Mouse (Mus musculus): ENCODE results near the gene Camk2d. TPM values are rescaled to one million over a fixed set of nuclear protein-coding genes. Genes with fewer than 3 reads are reported as not detected.

Gene Camk2d
- total RNA-seq, 1 experiment = 12.4 TPM

- H3K27ac ChIP-seq (ENCODE audit: insufficient read depth, low read depth, low read length, poor library complexity, severe bottlenecking) = no peak overlapping the region
- H3K4me1 ChIP-seq (ENCODE audit: control insufficient read depth in 2 of 2, insufficient read depth in 2 of 2, low read length in 2 of 2, poor library complexity in 1 of 2) = no peaks in the 10 kb centered on the region
- no peaks in the 10 kb centered on the region for H3K9me3 ChIP-seq (ENCODE audit: control insufficient read depth, insufficient read depth, low read depth, low read length)
- in situ Hi-C loops (cut with MboI; ENCODE audit: low sequenced_read_pairs in 2 of 2, unreplicated experiment in 2 of 2) = no loop called here
- no peak overlapping the region for H3K4me3 ChIP-seq (ENCODE audit: insufficient read depth in 1 of 2, low read depth in 1 of 2, low read length in 2 of 2, poor library complexity in 1 of 2, severe bottlenecking in 1 of 2)
- no peak overlapping the region for H3K9ac ChIP-seq (ENCODE audit: insufficient read depth, low read depth, low read length, poor library complexity, severe bottlenecking)
- DNase-seq (ENCODE audit: low read depth, low spot score) = no peak
- no peaks in the 10 kb centered on the region for H3K36me3 ChIP-seq (ENCODE audit: control insufficient read depth, insufficient read depth, low read length, poor library complexity, severe bottlenecking)
- no peak for TF ChIP-seq MAFK (IDR thresholded peaks at IDR 0.05; ENCODE audit: insufficient read depth, low read depth, low read length)
Measured at GRCm38 (mm10) chr3:126869561-126869960, 273.5 kb downstream of the Camk2d start.

- DNase-seq (ENCODE audit: low read depth, low spot score) = no peak
- TF ChIP-seq ZC3H11A (IDR thresholded peaks at IDR 0.05; ENCODE audit: borderline replicate concordance, low read depth, low read length) (no peak), ZNF384 (IDR thresholded peaks at IDR 0.05; ENCODE audit: low read depth, low read length) (no peak), MAFK (IDR thresholded peaks at IDR 0.05; ENCODE audit: insufficient read depth, low read depth, low read length) (no peak), CHD2 (IDR thresholded peaks at IDR 0.05; ENCODE audit: low read depth, low read length) (no peak), HCFC1 (IDR thresholded peaks at IDR 0.05; ENCODE audit: borderline replicate concordance, insufficient read depth, low read length) (no peak)
- Histone ChIP-seq H3K9ac (ENCODE audit: insufficient read depth, low read depth, low read length, poor library complexity, severe bottlenecking) (no peak overlapping the region), H3K4me3 (ENCODE audit: insufficient read depth in 1 of 2, low read depth in 1 of 2, low read length in 2 of 2, poor library complexity in 1 of 2, severe bottlenecking in 1 of 2) (no peak overlapping the region), H3K9me3 (ENCODE audit: control insufficient read depth, insufficient read depth, low read depth, low read length) (no peaks in the 10 kb centered on the region), H3K27ac (ENCODE audit: insufficient read depth, low read depth, low read length, poor library complexity, severe bottlenecking) (no peak overlapping the region), H3K36me3 (ENCODE audit: control insufficient read depth, insufficient read depth, low read length, poor library complexity, severe bottlenecking) (no peaks in the 10 kb centered on the region), H3K4me1 (ENCODE audit: control insufficient read depth in 2 of 2, insufficient read depth in 2 of 2, low read length in 2 of 2, poor library complexity in 1 of 2) (no peaks in the 10 kb centered on the region)
- in situ Hi-C loops (cut with MboI; ENCODE audit: low sequenced_read_pairs in 2 of 2, unreplicated experiment in 2 of 2) = no loop called here
Measured at GRCm38 (mm10) chr3:126870688-126871087, 274.6 kb downstream of the Camk2d start.

DNA sequence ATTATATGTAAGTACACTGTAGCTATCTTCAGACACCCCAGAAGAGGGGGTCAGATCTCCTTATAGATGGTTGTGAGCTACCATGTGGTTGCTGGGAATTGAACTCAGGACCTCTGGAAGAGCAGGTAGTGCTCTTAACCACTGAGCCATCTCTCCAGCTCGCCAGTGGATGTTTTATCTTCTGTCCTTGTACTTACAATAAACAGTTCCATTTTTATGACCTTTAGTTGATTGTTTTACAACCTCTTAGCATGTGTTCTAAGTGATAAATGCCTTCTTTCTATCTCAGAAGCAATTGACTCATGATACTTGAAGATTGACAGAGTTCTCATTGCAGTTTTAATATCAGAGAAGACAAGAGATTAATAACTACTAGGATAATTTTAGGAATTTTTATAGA is 282.1 kb downstream of the Camk2d start:
- in situ Hi-C loops (cut with MboI; ENCODE audit: low sequenced_read_pairs in 2 of 2, unreplicated experiment in 2 of 2) = no loop called here
- Histone ChIP-seq H3K27ac (ENCODE audit: insufficient read depth, low read depth, low read length, poor library complexity, severe bottlenecking) (no peak overlapping the region), H3K4me3 (ENCODE audit: insufficient read depth in 1 of 2, low read depth in 1 of 2, low read length in 2 of 2, poor library complexity in 1 of 2, severe bottlenecking in 1 of 2) (no peak overlapping the region), H3K36me3 (ENCODE audit: control insufficient read depth, insufficient read depth, low read length, poor library complexity, severe bottlenecking) (no peaks in the 10 kb centered on the region), H3K9me3 (ENCODE audit: control insufficient read depth, insufficient read depth, low read depth, low read length) (no peaks in the 10 kb centered on the region), H3K4me1 (ENCODE audit: control insufficient read depth in 2 of 2, insufficient read depth in 2 of 2, low read length in 2 of 2, poor library complexity in 1 of 2) (no peaks in the 10 kb centered on the region), H3K9ac (ENCODE audit: insufficient read depth, low read depth, low read length, poor library complexity, severe bottlenecking) (no peak overlapping the region)
- TF ChIP-seq HCFC1 (IDR thresholded peaks at IDR 0.05; ENCODE audit: borderline replicate concordance, insufficient read depth, low read length) = no peak
- no peak for TF ChIP-seq ZC3H11A (IDR thresholded peaks at IDR 0.05; ENCODE audit: borderline replicate concordance, low read depth, low read length)
- no peak for TF ChIP-seq ZNF384 (IDR thresholded peaks at IDR 0.05; ENCODE audit: low read depth, low read length)
- no peak for TF ChIP-seq MAFK (IDR thresholded peaks at IDR 0.05; ENCODE audit: insufficient read depth, low read depth, low read length)
- TF ChIP-seq CHD2 (IDR thresholded peaks at IDR 0.05; ENCODE audit: low read depth, low read length) = no peak
- no peak for DNase-seq (ENCODE audit: low read depth, low spot score)

GRCm38 (mm10) chr3:126886090-126886489 is 290.0 kb downstream of the Camk2d start:
- H3K4me1 ChIP-seq (ENCODE audit: control insufficient read depth in 2 of 2, insufficient read depth in 2 of 2, low read length in 2 of 2, poor library complexity in 1 of 2) = no peaks in the 10 kb centered on the region
- TF ChIP-seq CHD2 (IDR thresholded peaks at IDR 0.05; ENCODE audit: low read depth, low read length) (no peak), ZC3H11A (IDR thresholded peaks at IDR 0.05; ENCODE audit: borderline replicate concordance, low read depth, low read length) (no peak), MAFK (IDR thresholded peaks at IDR 0.05; ENCODE audit: insufficient read depth, low read depth, low read length) (no peak), HCFC1 (IDR thresholded peaks at IDR 0.05; ENCODE audit: borderline replicate concordance, insufficient read depth, low read length) (no peak), ZNF384 (IDR thresholded peaks at IDR 0.05; ENCODE audit: low read depth, low read length) (no peak)
- in situ Hi-C loops (cut with MboI; ENCODE audit: low sequenced_read_pairs in 2 of 2, unreplicated experiment in 2 of 2) = no loop called here
- H3K4me3 ChIP-seq (ENCODE audit: insufficient read depth in 1 of 2, low read depth in 1 of 2, low read length in 2 of 2, poor library complexity in 1 of 2, severe bottlenecking in 1 of 2) = no peak overlapping the region
- H3K36me3 ChIP-seq (ENCODE audit: control insufficient read depth, insufficient read depth, low read length, poor library complexity, severe bottlenecking) = no peaks in the 10 kb centered on the region
- H3K9me3 ChIP-seq (ENCODE audit: control insufficient read depth, insufficient read depth, low read depth, low read length) = no peaks in the 10 kb centered on the region
- no peak overlapping the region for H3K27ac ChIP-seq (ENCODE audit: insufficient read depth, low read depth, low read length, poor library complexity, severe bottlenecking)
- no peak for DNase-seq (ENCODE audit: low read depth, low spot score)
- no peak overlapping the region for H3K9ac ChIP-seq (ENCODE audit: insufficient read depth, low read depth, low read length, poor library complexity, severe bottlenecking)

- H3K4me1 ChIP-seq (ENCODE audit: control insufficient read depth in 2 of 2, insufficient read depth in 2 of 2, low read length in 2 of 2, poor library complexity in 1 of 2) = no peaks in the 10 kb centered on the region
- H3K9me3 ChIP-seq (ENCODE audit: control insufficient read depth, insufficient read depth, low read depth, low read length) = no peaks in the 10 kb centered on the region
- no peak overlapping the region for H3K9ac ChIP-seq (ENCODE audit: insufficient read depth, low read depth, low read length, poor library complexity, severe bottlenecking)
- TF ChIP-seq CHD2 (IDR thresholded peaks at IDR 0.05; ENCODE audit: low read depth, low read length) (no peak), ZC3H11A (IDR thresholded peaks at IDR 0.05; ENCODE audit: borderline replicate concordance, low read depth, low read length) (no peak), ZNF384 (IDR thresholded peaks at IDR 0.05; ENCODE audit: low read depth, low read length) (no peak), HCFC1 (IDR thresholded peaks at IDR 0.05; ENCODE audit: borderline replicate concordance, insufficient read depth, low read length) (no peak), MAFK (IDR thresholded peaks at IDR 0.05; ENCODE audit: insufficient read depth, low read depth, low read length) (no peak)
- H3K4me3 ChIP-seq (ENCODE audit: insufficient read depth in 1 of 2, low read depth in 1 of 2, low read length in 2 of 2, poor library complexity in 1 of 2, severe bottlenecking in 1 of 2) = no peak overlapping the region
- in situ Hi-C loops (cut with MboI; ENCODE audit: low sequenced_read_pairs in 2 of 2, unreplicated experiment in 2 of 2) = no loop called here
- DNase-seq (ENCODE audit: low read depth, low spot score) = no peak
- no peaks in the 10 kb centered on the region for H3K36me3 ChIP-seq (ENCODE audit: control insufficient read depth, insufficient read depth, low read length, poor library complexity, severe bottlenecking)
- H3K27ac ChIP-seq (ENCODE audit: insufficient read depth, low read depth, low read length, poor library complexity, severe bottlenecking) = no peak overlapping the region
Measured at GRCm38 (mm10) chr3:126886644-126887043, 290.5 kb downstream of the Camk2d start.

Other genes starting within 250 kb of the Camk2d start
- 0.05 and 0.09 TPM in 2 replicates for gene Arsj, start 232.6 kb upstream of the Camk2d start, total RNA-seq (2012; rRNA removed)